Mouse (Mus musculus): Measurements from ENCODE around the gene Use1.

The Use1 gene

DNA sequence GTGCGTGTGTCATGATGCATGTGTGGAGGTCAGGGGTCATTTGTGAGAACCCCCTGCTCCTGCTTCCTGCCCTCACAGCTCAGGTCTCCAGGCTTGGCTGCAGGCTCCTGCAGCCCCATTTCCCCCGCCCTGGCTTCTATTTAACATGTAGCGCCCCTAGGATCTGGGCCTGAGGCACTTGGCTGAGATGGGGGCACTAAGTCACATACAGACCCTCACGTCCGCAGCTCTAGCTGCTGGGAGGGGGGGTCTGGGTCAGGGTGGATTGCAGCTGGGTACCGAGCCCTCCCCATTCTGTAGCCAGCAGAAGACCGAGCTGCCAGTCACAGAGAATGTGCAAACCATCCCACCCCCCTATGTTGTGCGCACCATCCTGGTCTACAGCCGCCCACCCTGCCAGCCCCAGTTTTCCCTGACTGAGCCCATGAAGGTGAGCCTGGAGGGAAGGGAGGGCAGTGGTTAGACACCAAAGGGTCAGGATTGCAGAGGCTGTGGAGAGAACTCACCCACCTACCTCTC is 35.9 kb downstream of the Use1 start:
- DNase-seq (ENCODE audit: low read depth, low spot score) = no peak

DNA sequence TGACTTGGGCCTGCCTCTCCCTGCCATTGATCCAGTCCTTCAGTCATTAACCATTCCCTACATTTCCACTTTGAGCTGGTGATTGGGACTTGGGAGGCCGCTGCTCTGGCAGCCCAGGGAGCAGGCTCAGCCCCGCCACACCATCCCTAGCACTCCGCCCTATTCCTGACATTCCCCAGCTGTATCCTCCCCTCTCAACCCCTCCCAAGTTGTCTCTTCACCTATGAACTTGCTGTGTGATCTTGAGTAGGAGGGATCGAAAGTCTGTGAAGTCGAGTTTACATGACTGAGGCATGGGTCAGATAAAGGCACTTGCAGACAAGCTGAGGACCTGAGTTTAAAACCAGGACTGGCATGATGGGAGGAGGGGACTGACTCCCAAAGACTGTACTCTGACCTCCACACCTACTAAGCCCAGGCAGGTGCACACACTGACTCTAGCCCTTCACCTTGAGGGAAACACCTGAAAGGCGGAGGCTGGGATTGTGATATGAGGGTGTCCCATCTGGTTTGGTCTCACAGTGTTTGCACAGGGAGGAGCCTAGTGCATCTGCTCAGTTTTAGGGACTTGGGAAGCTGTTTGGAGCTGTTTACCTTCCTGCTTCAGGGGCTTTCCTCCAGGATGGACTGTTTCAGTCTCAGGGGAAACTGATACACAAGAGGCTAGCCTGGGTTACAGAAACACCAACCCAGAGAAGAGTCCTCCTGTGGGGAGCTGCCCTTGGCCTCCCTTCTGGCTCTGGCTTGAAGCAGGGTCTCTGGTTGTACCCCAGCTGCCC is 36.6 kb downstream of the Use1 start:
- DNase-seq (ENCODE audit: low read depth, low spot score) = no peak

GRCm38 (mm10) chr8:71404011-71404410 is 37.4 kb downstream of the Use1 start:
- DNase-seq (ENCODE audit: low read depth, low spot score) = no peak

DNA sequence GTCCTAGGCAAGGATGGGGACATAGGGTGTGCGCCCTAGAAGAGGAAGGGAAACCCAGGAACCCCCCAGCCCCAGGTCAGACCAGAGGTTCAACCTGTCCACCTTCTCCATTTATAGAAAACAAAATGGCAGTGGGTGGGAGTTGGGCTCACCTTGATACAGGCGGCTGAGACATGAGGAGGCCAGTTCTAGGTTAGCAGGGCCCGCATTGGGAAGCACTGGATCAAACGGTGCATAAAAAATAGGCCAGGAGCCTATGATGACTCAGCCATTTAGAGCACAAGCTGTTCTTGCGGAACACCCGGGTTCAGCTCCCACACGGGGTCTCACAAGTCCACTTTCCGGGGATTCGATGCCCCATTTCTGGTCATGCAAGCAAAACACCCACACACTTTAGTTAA is 38.3 kb downstream of the Use1 start:
- DNase-seq (ENCODE audit: low read depth, low spot score) = no peak

DNA sequence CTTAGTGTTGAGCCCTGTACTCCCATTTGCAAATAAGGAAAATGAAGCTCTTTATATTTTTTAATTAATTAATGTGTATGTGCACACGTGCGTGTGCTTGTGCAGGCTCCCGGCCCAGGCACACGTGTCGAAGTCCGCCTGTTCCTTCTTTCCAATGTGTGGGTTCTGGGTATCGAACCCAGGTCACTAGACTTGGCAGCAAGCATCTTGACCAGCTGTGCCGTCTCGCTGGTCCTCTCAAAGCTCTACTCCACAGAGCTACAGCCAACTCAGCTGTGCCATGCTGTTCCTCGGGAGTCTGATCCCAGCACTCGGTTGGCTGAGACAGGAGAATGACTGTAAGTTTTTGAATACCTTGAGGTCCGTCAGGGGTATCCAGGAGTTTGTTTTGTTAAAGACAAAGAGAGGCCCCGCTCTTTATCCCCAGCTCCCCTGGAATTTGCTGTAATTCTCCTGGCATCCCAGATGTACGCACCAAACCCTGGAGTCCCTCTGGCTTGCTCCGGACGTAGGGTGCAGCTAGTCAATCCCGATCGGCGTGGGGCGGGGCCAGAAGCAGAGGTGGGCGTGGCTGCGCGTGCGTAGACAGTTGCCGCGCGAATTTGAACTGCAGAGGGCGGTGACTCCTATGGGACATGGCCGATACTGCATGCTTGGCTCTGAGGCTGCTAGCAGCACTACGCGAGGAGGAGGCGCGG is 38.9 kb downstream of the Use1 start, which contains the start of gene Ankle1:
TSS of gene Ankle1 (plus strand) at position 610 of the 698 bp plus-strand sequence.
- DNase-seq (ENCODE audit: low read depth, low spot score) = peak; percentile 76

DNA sequence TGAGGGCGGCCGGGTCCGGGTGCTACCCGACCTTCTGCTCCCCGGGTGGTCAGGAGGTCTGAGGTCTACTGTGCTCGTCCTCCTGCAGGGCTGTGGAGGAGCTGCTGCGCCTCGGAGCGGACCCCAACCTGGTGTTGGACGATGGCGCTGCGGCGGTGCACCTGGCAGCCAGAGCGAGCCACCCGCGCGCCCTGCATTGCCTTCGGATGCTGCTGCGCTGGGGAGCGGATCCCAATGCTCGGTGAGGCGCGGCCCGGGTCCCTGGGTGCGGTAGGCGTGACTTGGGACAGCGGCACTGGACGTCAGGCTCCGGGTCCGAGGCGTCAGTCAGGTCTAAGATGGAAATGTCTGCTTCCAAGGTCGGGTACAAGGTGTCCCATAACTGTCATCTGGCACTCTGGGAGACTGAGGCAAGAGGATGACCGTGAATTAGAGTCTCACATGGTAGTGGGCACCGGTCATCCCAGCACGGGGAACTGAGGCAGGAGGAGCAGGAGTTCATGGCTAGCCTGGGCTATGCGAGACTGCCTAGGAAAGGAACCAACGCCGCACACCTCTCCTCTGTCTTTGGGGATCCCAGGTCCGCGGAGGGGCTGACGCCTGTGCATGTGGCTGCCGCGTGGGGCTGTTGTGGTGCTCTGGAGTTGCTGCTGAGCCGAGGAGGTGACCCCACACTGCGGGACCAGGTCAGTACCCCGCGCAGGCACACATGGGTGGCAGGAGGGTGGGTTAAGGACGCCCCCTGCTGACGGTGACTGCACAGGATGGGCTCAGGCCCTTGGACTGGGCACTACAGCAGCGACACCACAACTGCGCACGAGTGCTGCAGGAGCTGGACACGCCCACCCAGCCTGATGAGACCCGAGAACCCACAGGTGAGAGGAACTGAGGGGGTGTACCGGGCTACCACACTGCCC is 39.7 kb downstream of the Use1 start:
- DNase-seq (ENCODE audit: low read depth, low spot score) = no peak

DNA sequence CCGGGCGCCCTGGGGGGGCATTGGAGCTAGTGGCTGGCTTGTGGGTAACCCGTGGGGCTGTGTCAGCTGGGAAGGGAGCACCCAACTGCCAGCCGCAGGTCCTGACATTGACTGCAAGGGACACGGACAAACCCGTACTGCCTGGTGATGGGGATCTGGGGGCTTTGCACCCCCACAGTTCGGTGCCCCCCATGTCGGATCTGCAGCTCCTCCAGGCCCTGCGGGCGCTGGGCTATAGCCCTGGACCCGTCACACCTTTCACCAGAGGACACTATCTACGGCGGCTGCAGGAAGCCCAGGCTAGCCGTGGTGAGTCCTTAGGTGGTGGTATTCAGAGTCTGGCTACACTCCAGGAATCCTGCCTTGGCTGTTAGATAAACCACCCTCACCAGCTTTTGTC is 40.8 kb downstream of the Use1 start:
- DNase-seq (ENCODE audit: low read depth, low spot score) = no peak

DNA sequence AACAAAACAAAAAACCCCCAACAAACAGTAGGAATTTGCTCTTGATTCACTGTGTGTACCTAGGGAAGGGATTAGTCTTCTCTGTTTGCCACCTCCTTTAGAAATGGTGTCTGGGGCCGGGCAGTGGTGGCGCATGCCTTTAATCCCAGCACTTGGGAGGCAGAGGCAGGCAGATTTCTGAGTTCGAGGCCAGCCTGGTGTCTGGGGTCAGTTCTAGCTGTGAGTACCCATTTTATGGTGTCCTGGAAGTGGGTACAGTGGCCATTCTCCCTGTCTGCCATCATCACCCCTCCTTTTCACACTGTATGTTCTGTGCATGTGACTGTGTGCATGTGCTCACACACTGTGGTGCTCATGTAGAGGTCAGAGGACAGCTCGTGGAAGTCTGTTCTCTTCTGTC is 41.6 kb downstream of the Use1 start:
- DNase-seq (ENCODE audit: low read depth, low spot score) = no peak

- no peak for DNase-seq (ENCODE audit: low read depth, low spot score)
Measured at GRCm38 (mm10) chr8:71411535-71412273, 45.1 kb downstream of the Use1 start.
